Mouse (Mus musculus): Measurements from ENCODE around the gene Pptc7. TPM values are rescaled to one million over a fixed set of nuclear protein-coding genes. Genes with fewer than 3 reads are reported as not detected.

Pptc7 gene
- 9.0 and 16.0 TPM in 2 replicates for polyA plus RNA-seq (2015; fragmentation: Nextera tagmentation; extraction: Ambion mirVana)

DNA sequence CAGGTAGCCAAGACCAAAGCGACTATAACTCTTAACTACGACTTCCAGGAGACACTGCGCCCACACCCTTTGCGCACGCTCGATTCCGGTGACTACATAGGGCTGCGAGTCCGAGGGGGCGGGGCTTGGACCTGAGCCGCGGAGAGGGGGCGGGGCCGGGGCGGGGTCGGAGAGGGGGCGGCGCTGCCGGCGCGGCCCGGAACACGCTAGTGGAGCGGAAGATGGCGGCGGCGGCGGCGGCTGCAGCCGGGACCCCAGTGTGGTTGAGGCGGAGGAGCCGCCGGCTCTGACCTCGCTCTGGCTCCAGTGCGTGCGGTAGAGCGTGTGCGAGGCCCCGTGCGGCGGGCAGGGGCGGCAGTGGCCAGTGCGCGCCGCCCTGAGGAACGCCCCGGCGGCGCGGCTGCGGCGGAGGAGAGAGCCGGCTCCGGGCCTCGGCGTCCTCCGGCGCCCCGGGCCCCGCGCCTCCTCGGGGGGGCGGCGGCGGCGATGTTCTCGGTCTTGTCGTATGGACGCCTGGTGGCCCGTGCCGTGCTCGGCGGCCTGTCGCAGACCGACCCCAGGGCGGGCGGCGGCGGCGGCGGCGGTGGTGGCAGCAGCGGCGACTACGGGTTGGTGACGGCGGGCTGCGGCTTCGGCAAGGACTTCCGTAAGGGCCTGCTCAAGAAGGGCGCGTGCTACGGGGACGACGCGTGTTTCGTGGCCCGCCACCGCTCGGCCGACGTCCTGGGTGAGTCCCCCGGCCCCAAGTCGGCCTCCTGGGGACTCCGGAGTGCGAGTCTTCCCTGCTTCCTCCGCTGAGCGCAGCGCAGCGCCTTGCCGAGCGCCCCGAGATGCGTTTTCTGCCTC, at the start of gene Pptc7:
Gene Pptc7 (plus strand): TSS at position 183 of the 846 bp plus-strand sequence.

DNA sequence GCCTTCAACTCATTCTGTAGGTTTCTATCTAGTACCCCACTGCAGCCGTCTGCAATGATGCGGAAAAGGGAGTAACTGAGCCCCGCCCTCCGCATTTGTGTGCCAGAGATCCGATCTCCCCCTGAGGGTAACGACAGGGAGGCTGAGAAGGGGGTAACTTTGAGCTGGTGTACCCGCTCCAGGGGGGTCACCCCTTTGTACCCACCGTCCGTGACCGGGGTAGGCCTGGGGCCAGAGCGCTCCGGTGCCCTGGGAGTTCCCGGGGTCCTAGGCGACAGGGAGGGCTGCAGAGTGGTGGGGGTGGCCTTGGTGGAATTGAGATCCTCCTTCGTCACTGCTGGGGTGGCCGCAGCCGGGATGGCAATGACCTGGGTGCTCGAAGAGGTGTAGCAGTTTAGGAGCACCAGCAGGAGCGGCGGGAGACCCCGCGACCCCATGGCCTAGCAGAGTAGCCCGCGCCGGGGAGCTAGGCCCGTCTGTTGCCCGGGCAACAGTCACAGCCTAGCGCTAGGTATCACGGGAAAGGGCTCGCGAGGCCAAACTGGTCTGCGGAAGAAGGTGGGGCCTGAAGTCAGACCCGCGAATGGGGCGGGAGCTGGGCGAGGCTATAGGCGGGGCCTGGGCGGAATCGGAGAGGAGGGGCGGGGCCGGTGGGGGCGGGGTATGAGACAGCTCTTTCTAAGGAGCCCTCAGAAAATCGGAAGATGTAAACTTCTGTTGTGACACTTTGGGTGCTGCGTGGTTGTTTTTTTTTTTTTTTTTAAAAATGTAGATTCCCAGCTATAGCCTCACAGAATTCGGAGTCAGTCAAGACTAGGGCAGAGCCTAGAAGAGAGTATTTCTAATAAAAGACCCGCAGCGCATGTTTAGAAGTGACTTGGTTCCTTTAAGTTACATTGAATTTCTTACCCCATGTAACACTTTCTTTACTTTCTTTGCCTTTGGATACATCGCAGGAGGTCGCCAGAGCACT, 19.9 kb upstream of the Pptc7 start, which contains the start of gene Tctn1:
Gene Tctn1 (minus strand): TSS at position 528 of the 973 bp plus-strand sequence.

DNA sequence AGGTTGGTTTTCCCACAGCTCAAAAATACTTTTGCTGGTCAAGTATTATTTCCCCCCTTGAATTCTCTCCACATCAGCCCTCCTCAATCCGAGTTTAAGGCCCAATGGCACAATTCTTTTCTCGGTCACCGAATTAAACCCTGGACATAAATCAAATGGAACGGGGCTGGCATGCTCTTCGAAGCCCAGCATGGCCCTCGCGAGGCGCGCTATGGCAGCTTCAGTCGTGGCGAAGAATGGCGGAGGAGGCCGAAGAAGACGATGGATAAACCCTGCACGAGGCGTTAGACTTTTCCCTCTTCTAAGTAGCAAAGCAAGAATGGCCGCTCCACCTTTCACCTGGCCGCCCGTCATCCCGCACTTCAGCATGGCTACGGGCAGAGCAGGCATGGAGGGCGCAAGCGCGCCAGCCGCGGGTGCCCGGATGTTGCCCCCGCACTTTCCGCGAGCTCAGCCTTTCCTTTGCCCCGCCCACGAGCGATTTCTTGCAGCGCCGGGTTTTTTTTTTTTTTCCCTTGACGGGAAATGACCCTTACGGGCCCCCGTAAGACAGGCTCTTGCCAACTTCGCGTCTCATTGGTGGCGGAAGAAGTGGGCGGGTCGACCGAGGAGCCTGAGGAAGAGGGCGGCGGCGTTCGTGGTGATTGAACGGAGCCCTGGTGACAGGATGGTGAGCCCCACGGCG, 69.8 kb downstream of the Pptc7 start, which contains the start of the genes Rad9b and Vps29:
Gene Rad9b (minus strand): TSS at position 427 of the 685 bp plus-strand sequence.
Gene Vps29 (plus strand): TSS at position 563 of the 685 bp plus-strand sequence.

DNA sequence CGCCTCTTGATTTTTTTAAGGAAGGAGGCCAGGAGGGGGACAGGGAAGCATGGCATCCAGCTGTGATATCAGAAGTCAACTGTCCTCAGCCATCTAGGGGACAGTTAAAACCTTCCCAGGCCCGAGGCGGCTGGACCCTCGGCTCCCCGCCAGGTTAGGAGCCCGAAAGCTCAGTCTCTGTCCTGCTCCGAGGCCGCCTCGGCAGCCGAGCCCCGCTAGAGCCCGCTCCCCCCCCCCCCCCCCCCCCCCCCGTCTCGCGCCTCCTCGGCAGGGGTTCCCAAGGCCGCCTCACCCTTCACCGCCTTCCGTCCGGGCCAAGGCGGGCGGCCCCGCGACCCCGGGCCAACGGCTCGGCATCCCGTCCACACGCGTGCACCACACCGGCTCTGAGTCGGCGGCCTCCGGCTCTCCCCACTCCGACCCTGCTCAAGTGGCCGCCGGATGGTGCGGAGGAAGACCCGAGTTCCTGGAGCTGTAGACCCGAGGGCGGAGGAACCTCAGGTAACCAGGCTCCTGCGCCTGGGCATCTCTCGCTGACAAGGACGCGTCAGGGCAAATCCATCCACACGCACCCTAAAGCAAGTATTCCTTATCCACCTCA, 87.5 kb downstream of the Pptc7 start, which contains the start of gene Gpn3:
Gene Gpn3 (plus strand): TSS at position 286 of the 601 bp plus-strand sequence.

DNA sequence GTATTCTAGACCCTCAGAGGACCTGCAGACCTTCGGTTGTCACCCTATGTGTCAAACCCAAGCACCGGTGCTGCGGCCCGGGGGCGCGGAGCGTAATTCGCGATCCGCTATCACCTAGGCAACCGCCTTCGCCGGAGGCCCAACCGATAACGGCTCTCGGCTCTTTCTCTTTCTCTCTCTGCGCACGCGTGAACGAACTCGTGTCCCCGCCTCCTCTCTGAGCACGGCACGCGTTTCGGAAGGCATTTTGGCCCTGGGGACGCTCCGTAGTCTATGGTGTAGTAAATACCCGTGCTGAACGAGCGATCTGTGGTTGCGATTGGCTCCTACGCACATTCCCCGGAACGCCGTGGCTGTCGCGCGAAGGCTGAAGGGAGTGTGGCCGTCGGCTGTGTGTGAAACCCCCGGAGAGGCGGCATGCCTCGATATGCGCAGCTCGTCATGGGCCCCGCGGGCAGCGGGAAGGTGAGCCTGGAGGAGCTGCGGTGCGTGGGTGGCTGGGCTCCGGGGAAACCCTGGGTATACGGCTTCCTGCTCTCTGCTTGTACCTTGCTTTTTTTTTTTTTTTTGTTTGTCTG, 88.1 kb downstream of the Pptc7 start, which contains the start of gene Fam216a:
Gene Fam216a (minus strand): TSS at position 173 of the 578 bp plus-strand sequence.

Other genes with a start within 250 kb of the Pptc7 start
- 3.9 and 5.8 TPM in 2 replicates for gene Cux2, start 234.3 kb upstream of the Pptc7 start, polyA plus RNA-seq (2015; fragmentation: Nextera tagmentation; extraction: Ambion mirVana)
- gene Myl2, start 183.4 kb upstream of the Pptc7 start, polyA plus RNA-seq (2015; fragmentation: Nextera tagmentation; extraction: Ambion mirVana), result 2.6 and 5.5 TPM in 2 replicates
- 0.22 TPM in 1 of 2 replicates, not detected in the other for gene Ccdc63, start 143.5 kb upstream of the Pptc7 start, polyA plus RNA-seq (2015; fragmentation: Nextera tagmentation; extraction: Ambion mirVana)
- gene Ppp1cc, start 126.1 kb upstream of the Pptc7 start, polyA plus RNA-seq (2015; fragmentation: Nextera tagmentation; extraction: Ambion mirVana), result 160 and 183 TPM in 2 replicates
- 5.2 and 6.4 TPM in 2 replicates for gene Hvcn1, start 77.6 kb upstream of the Pptc7 start, polyA plus RNA-seq (2015; fragmentation: Nextera tagmentation; extraction: Ambion mirVana)
- gene Tctn1, start 19.9 kb upstream of the Pptc7 start, polyA plus RNA-seq (2015; fragmentation: Nextera tagmentation; extraction: Ambion mirVana), result 4.9 and 8.2 TPM in 2 replicates
- 5.0 and 7.9 TPM in 2 replicates for gene Rad9b, start 69.9 kb downstream of the Pptc7 start, polyA plus RNA-seq (2015; fragmentation: Nextera tagmentation; extraction: Ambion mirVana)
- 308 and 434 TPM in 2 replicates for gene Vps29, start 70.0 kb downstream of the Pptc7 start, polyA plus RNA-seq (2015; fragmentation: Nextera tagmentation; extraction: Ambion mirVana)
- 48.4 and 67.2 TPM in 2 replicates for gene Gpn3, start 87.5 kb downstream of the Pptc7 start, polyA plus RNA-seq (2015; fragmentation: Nextera tagmentation; extraction: Ambion mirVana)
- gene Fam216a, start 88.0 kb downstream of the Pptc7 start, polyA plus RNA-seq (2015; fragmentation: Nextera tagmentation; extraction: Ambion mirVana), result 71.8 and 76.0 TPM in 2 replicates
- gene Arpc3, start 107.5 kb downstream of the Pptc7 start, polyA plus RNA-seq (2015; fragmentation: Nextera tagmentation; extraction: Ambion mirVana), result 144 and 145 TPM in 2 replicates
- gene Anapc7, start 137.3 kb downstream of the Pptc7 start, polyA plus RNA-seq (2015; fragmentation: Nextera tagmentation; extraction: Ambion mirVana), result 24.6 and 32.2 TPM in 2 replicates
- 21.8 and 25.3 TPM in 2 replicates for gene Atp2a2, start 217.9 kb downstream of the Pptc7 start, polyA plus RNA-seq (2015; fragmentation: Nextera tagmentation; extraction: Ambion mirVana)

Data from adrenal gland, postnatal 0 days (tissue).